Mouse (Mus musculus): Measurements from ENCODE around the gene Cbarp. TPM values are rescaled to one million over a fixed set of nuclear protein-coding genes. Genes with fewer than 3 reads are reported as not detected.

Gene Cbarp
- polyA plus RNA-seq, 1 experiment from 2014 or later, result 30.0 TPM

DNA sequence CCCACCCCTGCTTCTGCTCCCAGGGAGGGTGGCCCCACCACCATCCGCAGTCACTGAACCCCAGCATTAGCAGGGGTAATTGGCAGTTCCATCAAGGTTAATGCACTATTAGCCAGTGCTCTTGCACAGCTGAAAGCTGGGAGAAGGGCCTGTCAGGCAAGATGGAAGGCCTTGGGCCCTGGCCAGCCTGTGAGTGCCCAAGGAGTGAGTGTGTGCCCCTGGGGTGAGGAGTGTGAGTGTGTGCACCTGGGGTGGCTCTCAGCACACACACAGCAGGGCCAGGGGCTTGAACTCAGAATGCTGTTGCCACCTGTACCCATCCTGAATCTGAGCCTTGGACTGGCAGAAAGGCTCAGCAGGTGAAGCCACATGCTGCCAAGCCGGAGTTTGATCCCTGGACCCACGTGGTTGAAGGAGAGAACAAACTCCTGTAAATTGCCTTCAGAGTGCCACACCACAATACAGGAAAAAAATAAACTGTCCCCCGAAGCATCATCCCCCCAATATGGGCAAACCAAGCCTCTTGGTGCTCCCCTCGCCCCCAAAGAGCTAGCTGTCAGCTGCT, 35.7 kb upstream of the Cbarp start:
- POLR2A ChIA-PET, result interaction anchor here (0.6 to 1.2 kb wide), 3 partner anchors 15 to 70 kb away, joined by 3 to 5 read pairs (median 4); no protein-coding TSS in a partner anchor

DNA sequence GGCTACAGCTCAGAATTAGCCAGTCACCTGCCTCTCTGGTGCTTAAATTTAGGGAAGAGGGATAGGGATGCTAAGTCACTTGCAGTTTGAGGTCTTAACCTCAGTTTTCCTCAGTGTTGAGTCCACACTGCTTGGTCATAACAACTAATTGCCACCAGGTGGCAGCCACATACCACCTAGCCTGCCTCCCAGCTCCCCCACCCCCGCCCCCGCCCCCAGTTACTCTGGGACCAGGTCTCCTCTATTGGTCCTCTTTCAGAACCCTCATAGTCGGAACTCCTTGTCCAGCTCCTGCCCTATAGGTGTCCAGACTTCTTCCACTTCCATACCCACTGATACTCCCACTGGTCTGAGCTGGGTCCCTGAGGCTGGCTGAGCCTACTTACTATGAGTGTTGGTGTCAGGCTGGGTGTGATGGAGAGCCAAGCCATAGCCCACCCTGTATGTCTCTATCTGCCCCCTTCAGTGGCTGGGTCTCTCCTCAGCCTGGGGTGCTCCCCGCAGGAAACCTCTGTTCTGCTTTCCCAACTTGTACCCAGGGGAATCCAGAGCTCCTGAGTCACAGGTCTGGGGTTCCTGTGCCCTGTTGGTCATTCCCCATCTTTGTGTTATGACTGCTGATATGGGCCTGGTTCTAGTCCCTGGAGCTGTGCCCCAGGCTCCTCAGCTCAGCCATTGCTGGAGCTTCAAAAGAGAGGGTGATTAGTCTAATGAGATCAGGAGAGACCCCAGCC, 35.1 kb upstream of the Cbarp start:
- no peak for TF ChIP-seq CTCF (IDR thresholded peaks at IDR 0.05)
- POLR2A ChIA-PET, result interaction anchor here (1.2 kb wide), 2 partner anchors 16 to 69 kb away, joined by 4 to 5 read pairs; no protein-coding TSS in a partner anchor
- CTCF ChIA-PET, result interaction anchor here (1.1 to 3.7 kb wide), 9 partner anchors 22 to 99 kb away, joined by 3 to 28 read pairs (median 4); partner anchors contain the start of gene Ndufs7
- DNase-seq (ENCODE audit: low read depth, low spot score), result no peak
- no peak for ATAC-seq
- in situ Hi-C loops (cut with MboI; ENCODE audit: low pct_unique_long_range_greater_than_20kb), result loop anchor here (5.0 kb wide), 1 partner anchor 72 kb away; the partner anchor contains the start of gene Ndufs7
- H3K27me3 ChIP-seq, result no peaks in the 10 kb centered on the region

More for the DNA sequence above, 35.7 kb upstream of the Cbarp start:
- DNase-seq (ENCODE audit: low read depth, low spot score) (no peak), ATAC-seq (no peak)
- H3K27me3 ChIP-seq, result no peaks in the 10 kb centered on the region
- TF ChIP-seq CTCF (IDR thresholded peaks at IDR 0.05), result no peak
- in situ Hi-C loops (cut with MboI; ENCODE audit: low pct_unique_long_range_greater_than_20kb), result loop anchor here (5.0 kb wide), 1 partner anchor 71 kb away; the partner anchor contains the start of gene Ndufs7
- CTCF ChIA-PET, result interaction anchor here (1.1 to 3.7 kb wide), 6 partner anchors 22 to 99 kb away, joined by 3 to 28 read pairs (median 4); partner anchors contain the start of gene Ndufs7

DNA sequence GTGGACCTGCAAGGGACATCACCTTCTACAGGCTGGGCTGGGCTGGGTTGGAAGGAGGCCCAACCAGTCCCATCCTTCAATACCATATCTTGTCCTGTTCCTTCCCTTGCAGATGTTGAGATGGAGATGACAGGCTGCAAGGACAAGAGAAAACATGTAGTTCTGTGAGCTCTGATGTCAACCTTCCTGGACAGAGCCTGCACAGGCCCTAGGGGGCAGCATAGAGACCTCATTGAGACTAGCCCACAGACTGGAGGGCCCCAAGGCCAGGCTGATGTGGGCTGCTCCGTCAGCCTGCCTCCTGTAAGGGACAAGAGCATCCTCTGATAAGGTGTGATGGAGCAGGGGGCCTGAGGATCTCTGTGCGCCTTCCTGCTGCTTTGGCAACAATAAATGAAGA, 34.1 kb upstream of the Cbarp start:
- DNase-seq (ENCODE audit: low read depth, low spot score) (no peak), ATAC-seq (no peak)
- no peaks in the 10 kb centered on the region for H3K27me3 ChIP-seq
- CTCF ChIA-PET, result interaction anchor here (1.1 to 3.7 kb wide), 8 partner anchors 23 to 74 kb away, joined by 3 to 28 read pairs (median 4); partner anchors contain the start of gene Ndufs7
- in situ Hi-C loops (cut with MboI; ENCODE audit: low pct_unique_long_range_greater_than_20kb), result loop anchor here (5.0 kb wide), 1 partner anchor 73 kb away; the partner anchor contains the start of gene Ndufs7
- no peak for TF ChIP-seq CTCF (IDR thresholded peaks at IDR 0.05)
- POLR2A ChIA-PET, result no interaction called here

DNA sequence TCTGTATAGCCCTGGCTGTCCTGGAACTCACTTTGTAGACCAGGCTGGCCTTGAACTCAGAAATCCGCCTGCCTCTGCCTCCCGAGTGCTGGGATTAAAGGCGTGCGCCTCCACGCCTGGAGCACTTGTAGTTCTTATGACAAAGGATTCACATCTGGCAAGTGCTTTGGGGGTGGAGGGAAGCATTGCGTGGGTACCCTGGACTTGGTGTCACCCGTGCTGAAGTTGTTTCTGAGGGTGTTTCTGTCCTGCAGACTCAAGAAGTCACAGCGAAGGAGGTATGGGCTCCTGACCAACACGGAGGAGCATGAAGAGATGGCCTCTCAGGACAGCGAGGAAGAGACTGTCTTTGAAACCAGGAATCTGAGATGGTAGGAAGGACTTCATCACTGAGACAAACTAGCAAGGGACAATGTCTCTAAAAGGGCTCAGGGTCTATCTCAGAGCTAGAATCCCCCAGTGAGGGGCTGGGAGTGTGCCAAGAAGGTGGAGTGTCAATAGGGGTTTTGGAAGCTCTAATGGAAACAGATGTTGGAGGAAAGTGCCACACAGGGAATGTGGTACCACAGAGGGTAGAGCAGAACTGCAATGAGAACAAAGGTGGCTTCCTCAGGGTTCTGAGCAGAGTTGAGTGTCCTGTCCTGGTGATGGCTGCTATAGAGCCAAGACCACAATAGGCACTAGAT, 33.5 kb upstream of the Cbarp start:
- in situ Hi-C loops (cut with MboI; ENCODE audit: low pct_unique_long_range_greater_than_20kb), result no loop called here
- POLR2A ChIA-PET, result no interaction called here
- no peak for TF ChIP-seq CTCF (IDR thresholded peaks at IDR 0.05)
- ATAC-seq (no peak), DNase-seq (ENCODE audit: low read depth, low spot score) (no peak)
- CTCF ChIA-PET, result interaction anchor here (1.1 to 3.7 kb wide), 3 partner anchors 34 to 75 kb away, joined by 6 to 28 read pairs (median 6); partner anchors contain the start of gene Ndufs7
- H3K27me3 ChIP-seq, result no peaks in the 10 kb centered on the region

DNA sequence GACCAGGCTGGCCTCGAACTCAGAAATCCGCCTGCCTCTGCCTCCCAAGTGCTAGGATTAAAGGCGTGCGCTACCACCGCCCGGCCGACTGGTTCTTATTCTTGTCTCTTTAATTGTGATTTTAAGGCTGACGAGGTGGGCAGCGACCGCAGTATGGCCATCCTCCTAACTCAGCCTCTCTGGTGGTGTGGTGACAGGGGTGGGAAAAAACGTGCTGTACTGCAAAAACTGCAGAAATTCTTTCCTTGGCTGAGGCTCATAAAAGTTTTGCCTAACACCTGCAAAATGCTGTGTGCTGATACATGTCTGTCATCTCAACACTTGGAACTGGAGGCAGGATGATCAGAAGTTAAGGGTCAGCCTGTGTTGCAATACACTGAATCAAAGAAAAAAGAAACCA, 32.7 kb upstream of the Cbarp start:
- no peak for DNase-seq (ENCODE audit: low read depth, low spot score)
- H3K27me3 ChIP-seq, result no peaks in the 10 kb centered on the region
- in situ Hi-C loops (cut with MboI; ENCODE audit: low pct_unique_long_range_greater_than_20kb), result no loop called here
- ChIA-PET CTCF (no interaction called here), POLR2A (no interaction called here)
- TF ChIP-seq CTCF (IDR thresholded peaks at IDR 0.05), result no peak
- no peak for ATAC-seq

DNA sequence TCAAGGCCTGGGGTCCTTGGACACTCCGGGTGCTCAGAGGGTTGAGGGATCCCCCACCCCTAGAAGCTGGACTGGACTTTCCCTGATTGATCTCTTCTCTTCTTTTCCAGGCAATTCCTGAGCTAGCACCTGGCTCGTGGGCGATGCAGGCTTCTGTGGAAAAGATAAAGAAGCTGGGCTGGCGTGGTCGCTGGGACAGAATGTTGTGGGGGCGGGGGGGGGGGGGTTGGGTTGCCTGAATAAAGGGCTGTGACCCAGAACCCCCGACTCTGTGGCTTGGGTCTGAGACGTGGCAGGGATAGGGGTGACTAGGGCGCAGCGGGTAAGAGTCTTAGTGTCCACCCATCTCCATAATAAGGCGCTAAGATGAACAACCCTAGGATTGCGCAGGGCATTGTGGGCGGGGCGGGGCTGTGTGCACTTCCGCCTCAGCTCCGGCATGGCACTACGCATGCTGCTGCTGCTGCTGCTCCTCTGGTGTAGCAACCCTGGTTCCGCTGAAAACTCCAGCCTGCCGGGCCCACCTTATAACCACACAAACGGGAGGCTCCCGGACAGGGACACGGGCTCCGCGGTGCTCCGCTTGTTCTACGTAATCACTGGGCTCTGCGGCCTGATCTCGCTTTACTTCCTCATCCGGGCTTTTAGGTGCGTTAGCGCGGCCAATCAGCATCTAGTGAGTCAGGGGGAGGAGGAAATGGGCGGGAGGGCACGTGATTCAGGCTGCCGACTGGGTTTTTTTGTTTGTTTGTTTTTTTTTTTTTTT, 32.1 kb upstream of the Cbarp start, which contains the start of gene 1600002K03Rik:
Gene 1600002K03Rik, plus strand, starts transcription at position 418 of the 766 bp plus-strand sequence.
- CTCF ChIA-PET, result no interaction called here
- no peak for TF ChIP-seq CTCF (IDR thresholded peaks at IDR 0.05)
- ATAC-seq (no peak), DNase-seq (ENCODE audit: low read depth, low spot score) (no peak)
- no peaks in the 10 kb centered on the region for H3K27me3 ChIP-seq
- in situ Hi-C loops (cut with MboI; ENCODE audit: low pct_unique_long_range_greater_than_20kb), result no loop called here
- POLR2A ChIA-PET, result no interaction called here

DNA sequence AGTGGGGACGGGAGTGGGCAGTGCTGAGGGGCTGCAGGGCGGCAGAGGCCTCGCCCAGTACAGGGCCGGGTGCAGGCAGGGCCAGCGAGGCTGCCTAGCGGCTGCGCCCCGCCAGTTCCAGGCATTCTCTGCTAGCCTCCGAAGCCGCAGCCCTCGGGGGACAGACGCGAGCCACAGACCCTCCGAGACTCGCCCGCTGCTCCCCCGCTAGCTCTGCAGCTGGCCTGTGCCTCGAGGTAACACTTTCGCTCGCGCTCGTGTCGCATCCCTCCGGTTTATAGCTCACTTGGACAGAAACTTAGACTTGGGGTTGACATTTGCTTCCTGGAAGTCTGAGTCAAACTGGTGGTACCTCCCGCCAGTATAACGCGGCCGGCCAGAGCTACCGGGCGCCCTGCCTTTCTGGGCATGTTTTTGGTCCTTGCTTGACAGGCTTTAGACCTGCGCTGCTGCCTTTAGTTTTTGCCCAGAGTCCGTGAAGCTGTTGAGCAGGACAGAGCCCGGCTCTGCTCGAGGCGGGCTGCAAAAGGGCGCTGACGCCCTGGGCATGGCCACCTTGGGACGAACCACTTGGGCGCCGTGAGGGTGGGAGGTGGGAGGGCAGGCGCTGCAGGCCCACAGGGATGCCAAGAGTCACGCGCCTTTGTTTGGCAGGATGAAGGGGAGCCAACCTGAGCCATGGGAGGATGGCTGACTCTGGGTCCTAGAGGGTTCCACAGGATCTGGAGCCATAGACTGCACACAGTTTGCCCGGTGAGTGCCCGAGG, 31.3 kb upstream of the Cbarp start:
- ChIA-PET POLR2A (no interaction called here), CTCF (no interaction called here)
- no peak for TF ChIP-seq CTCF (IDR thresholded peaks at IDR 0.05)
- DNase-seq (ENCODE audit: low read depth, low spot score) (no peak), ATAC-seq (no peak)
- H3K27me3 ChIP-seq, result no peaks in the 10 kb centered on the region
- in situ Hi-C loops (cut with MboI; ENCODE audit: low pct_unique_long_range_greater_than_20kb), result no loop called here

DNA sequence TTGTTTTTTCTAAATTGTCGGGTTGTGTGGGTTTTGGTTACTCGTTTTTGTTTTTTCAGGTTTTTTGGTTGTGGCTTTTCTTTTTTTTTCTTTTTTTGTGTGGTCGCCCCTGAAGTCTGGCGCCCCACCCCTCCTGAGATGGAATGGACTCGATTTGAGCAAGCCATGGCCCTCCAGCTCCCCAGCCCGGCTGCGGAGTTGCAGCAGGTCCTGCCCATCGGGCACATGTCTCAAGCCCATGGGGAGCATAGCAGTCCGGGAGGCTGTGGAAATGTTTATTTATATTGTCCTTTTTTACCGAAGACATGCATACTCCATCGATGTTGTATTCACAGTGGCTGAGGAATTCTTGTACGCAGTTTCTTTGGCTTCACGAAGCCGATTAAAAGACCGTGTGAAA, 30.6 kb upstream of the Cbarp start:
- ATAC-seq, result no peak
- POLR2A ChIA-PET, result no interaction called here
- CTCF ChIA-PET, result no interaction called here
- H3K27me3 ChIP-seq, result no peaks in the 10 kb centered on the region
- DNase-seq (ENCODE audit: low read depth, low spot score), result no peak
- in situ Hi-C loops (cut with MboI; ENCODE audit: low pct_unique_long_range_greater_than_20kb), result no loop called here
- no peak for TF ChIP-seq CTCF (IDR thresholded peaks at IDR 0.05)

DNA sequence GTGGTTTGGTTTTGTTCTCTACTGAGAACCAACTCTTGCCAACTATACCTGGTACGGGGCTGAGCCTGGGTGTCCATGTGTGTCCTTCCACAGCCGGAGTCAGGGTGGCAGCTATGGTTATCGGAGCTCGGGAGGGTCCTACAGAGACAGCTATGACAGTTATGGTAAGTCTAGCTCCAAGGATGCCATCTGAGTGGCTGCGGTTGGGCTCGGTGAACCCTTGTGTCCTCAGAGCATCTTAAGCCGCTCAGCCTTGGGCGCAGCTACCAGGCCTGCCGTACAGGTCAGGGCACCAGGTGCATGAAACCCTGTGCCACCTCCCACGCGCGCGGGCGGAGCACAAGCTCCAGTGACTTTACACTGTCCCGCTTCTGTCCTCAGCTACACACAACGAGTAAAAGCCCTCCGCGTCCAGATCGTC, 30.0 kb upstream of the Cbarp start:
- POLR2A ChIA-PET, result no interaction called here
- no peak for TF ChIP-seq CTCF (IDR thresholded peaks at IDR 0.05)
- in situ Hi-C loops (cut with MboI; ENCODE audit: low pct_unique_long_range_greater_than_20kb), result no loop called here

More for the DNA sequence above, 30.0 kb upstream of the Cbarp start:
- CTCF ChIA-PET, result no interaction called here
- no peaks in the 10 kb centered on the region for H3K27me3 ChIP-seq
- DNase-seq (ENCODE audit: low read depth, low spot score) (no peak), ATAC-seq (no peak)
